Comparison of ENCODE assay signal across 12 mouse cellular contexts in the genomic region with DNA sequence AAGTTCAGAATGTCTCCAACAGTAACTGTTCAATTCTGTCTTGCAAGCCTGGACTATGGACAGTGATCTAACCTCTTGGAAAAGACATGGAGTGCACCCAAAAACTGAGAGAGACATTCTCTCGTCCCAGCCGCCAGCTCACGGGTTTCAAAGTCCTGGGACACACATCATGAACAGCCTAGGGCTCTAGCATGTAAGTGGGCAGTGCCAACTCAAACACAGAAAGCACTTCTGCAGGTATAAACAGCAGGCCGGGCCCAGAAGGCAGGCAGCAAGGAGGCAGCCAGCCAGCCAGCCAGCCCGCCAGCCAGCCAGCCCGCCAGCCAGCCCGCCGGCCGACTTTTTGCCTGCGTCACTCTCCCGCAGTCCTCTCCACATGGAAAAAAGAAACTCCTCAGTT.
A peak's percentile ranks its signal among the peaks of the same experiment; 100 is the strongest.
DNase-seq lines count a peak whose midpoint lies in the region; ATAC-seq and TF ChIP-seq lines count a peak whose summit lies in the region.
"Had no signal": no experiment of that assay in that cellular context is flagged by ENCODE, and none has a peak within 500 bp of the region (broad histone marks: within the 10 kb centered on the region; RNA-seq: fewer than 3 reads in every experiment).

No protein-coding gene starts in this region.

- H3K4me3 ChIP-seq in limb, embryonic 14.5 days (replicated peaks; ENCODE audit: low read length) = no peak overlapping the region
- H3K4me3 ChIP-seq in limb, embryonic 10.5 days = no peak overlapping the region
- H3K4me3 ChIP-seq: megakaryocyte, embryonic 14.5 days; stomach, embryonic 15.5 days had no signal

- no peak for TF ChIP-seq POLR2A in limb, embryonic 14.5 days (IDR thresholded peaks at IDR 0.05; ENCODE audit: borderline replicate concordance, extremely low read depth, insufficient read depth, insufficient read length)

- peaks cover 8% of the 10 kb centered on the region; the same call in 1 of the 2 replicates for H3K4me1 ChIP-seq in limb, embryonic 14.5 days (ENCODE audit: control insufficient read depth, insufficient read depth, low read length)
- no peaks in the 10 kb centered on the region for H3K4me1 ChIP-seq in limb, embryonic 10.5 days
- H3K4me1 ChIP-seq: megakaryocyte, embryonic 14.5 days; stomach, embryonic 15.5 days had no signal

- DNase-seq in adrenal gland, postnatal 10 days = peak; percentile 1
- no peak for DNase-seq in adrenal gland, postnatal 14 days
- no peak for DNase-seq in limb, embryonic 14.5 days (ENCODE audit: low spot score)
- DNase-seq in limb, embryonic 10.5 days (ENCODE audit: low spot score) = no peak
- peak; percentile 8 to 16 for DNase-seq in heart, postnatal 36 days
- peak; percentile 49 for DNase-seq in lung, postnatal 14 days
- no peak for DNase-seq in urinary bladder, postnatal 4 days (ENCODE audit: low spot score in 2 of 2)
- DNase-seq in thymus, postnatal 36 days = no peak

- no peaks in the 10 kb centered on the region for H3K36me3 ChIP-seq in limb, embryonic 14.5 days (ENCODE audit: control insufficient read depth, insufficient read depth, low read length)
- H3K36me3 ChIP-seq in limb, embryonic 10.5 days = no peaks in the 10 kb centered on the region
- H3K36me3 ChIP-seq: G1E; stomach, embryonic 15.5 days had no signal

- H3K27me3 ChIP-seq in limb, embryonic 14.5 days (ENCODE audit: control insufficient read depth, insufficient read depth, low read length) = no peaks in the 10 kb centered on the region
- H3K27me3 ChIP-seq in limb, embryonic 10.5 days (ENCODE audit: low read depth, poor library complexity, severe bottlenecking) = no peaks in the 10 kb centered on the region
- H3K27me3 ChIP-seq: megakaryocyte, embryonic 14.5 days; stomach, embryonic 15.5 days had no signal

- no peak overlapping the region for H3K4me2 ChIP-seq in limb, embryonic 14.5 days (replicated peaks; ENCODE audit: low read depth, low read length, severe bottlenecking)
- H3K4me2 ChIP-seq: stomach, embryonic 15.5 days had no signal

- no peak for ATAC-seq in limb, embryonic 14.5 days (ENCODE audit: low FRiP score, low read depth)
- ATAC-seq: hindbrain, postnatal 0 days had no signal

- 86% methylated on average over 11 of the region's 11 CpGs for WGBS in limb, embryonic 14.5 days
- 92% methylated on average over 11 of the region's 11 CpGs for WGBS in limb, embryonic 10.5 days

- no peak overlapping the region for H3K9ac ChIP-seq in limb, embryonic 14.5 days (ENCODE audit: low read depth, low read length, severe bottlenecking)
- H3K9ac ChIP-seq: stomach, embryonic 15.5 days had no signal

- H3K27ac ChIP-seq in limb, embryonic 14.5 days (replicated peaks; ENCODE audit: low read depth, low read length) = peak overlapping the region; percentile 48
- H3K27ac ChIP-seq in limb, embryonic 10.5 days = no peak overlapping the region
- H3K27ac ChIP-seq: hindbrain, postnatal 0 days; stomach, embryonic 15.5 days had no signal

- H3K9me3 ChIP-seq in limb, embryonic 14.5 days (ENCODE audit: control insufficient read depth, low read length) = no peaks in the 10 kb centered on the region
- H3K9me3 ChIP-seq in limb, embryonic 10.5 days (replicated peaks) = no peaks in the 10 kb centered on the region
- H3K9me3 ChIP-seq: G1E; stomach, embryonic 15.5 days had no signal

- intact Hi-C loops in heart, postnatal 36 days (cut with DNase I) = no loop called here

Comparison
In these comparisons a context has a peak if more than half of its experiments do, and no peak if none do; other contexts are left out.
1. DNase-seq: peak in adrenal gland, postnatal 10 days (single experiment), heart, postnatal 36 days (2 of 2) and lung, postnatal 14 days (single experiment); none in adrenal gland, postnatal 14 days (single experiment), limb, embryonic 14.5 days (single experiment), limb, embryonic 10.5 days (single experiment), urinary bladder, postnatal 4 days (0 of 2) and thymus, postnatal 36 days (0 of 2).